Mouse (Mus musculus): ENCODE data around the gene Itga9.

DNA sequence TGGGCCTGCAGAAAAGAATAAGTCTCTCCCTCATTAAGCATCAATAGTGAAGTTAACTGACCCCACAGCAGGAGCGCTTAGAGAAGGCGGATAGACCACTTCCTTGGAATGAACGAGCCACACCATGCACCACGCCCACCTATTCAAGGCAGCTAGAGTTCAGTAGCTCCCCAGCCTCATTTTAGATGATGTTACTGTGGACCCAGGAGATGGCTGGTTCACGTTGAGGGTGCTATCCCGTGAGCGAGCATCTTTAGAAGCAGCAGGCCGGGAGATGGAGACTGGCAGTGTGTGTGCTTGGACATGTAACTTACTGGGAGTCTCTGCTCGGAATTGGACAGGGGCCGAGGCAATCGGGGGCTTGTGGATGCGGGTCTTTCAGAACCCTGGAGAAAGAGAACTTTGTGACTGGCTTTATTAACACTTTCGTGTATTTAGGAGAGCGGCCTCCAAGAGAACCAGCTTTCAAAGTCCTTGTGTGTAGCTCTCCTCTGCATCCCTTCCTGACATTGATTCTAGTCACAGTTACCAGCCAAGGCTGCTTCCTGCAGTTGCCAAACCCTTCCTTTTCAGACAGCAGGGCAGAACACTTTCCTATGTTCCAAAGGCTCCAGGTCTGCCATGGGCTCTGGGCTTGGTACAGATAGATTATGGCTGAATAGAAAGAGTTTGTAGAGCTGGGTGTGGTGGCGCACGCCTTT lies 1.4 kb downstream of the Itga9 start:
- TF ChIP-seq POLR2A (IDR thresholded peaks at IDR 0.05; ENCODE audit: insufficient read length, low read depth) (no peak), TCF12 (IDR thresholded peaks at IDR 0.05; ENCODE audit: insufficient read depth, poor library complexity, severe bottlenecking) (no peak), MAX (IDR thresholded peaks at IDR 0.05; ENCODE audit: low read depth) (no peak), CEBPB (IDR thresholded peaks at IDR 0.05; ENCODE audit: insufficient read depth, poor library complexity, severe bottlenecking) (no peak), USF1 (IDR thresholded peaks at IDR 0.05; ENCODE audit: low read depth) (no peak), MYOD1 (IDR thresholded peaks at IDR 0.05; ENCODE audit: control insufficient read depth in 1 of 3, insufficient read length in 2 of 3, low read depth in 2 of 3) (no peak), POLR2AphosphoS2 (IDR thresholded peaks at IDR 0.05; ENCODE audit: insufficient read length, low read depth) (no peak), E2F4 (IDR thresholded peaks at IDR 0.05; ENCODE audit: insufficient read depth) (no peak), MYOG (IDR thresholded peaks at IDR 0.05; ENCODE audit: control insufficient read depth in 1 of 3, insufficient read depth in 1 of 3, insufficient read length in 2 of 3, low read depth in 2 of 3) (no peak), SRF (IDR thresholded peaks at IDR 0.05; ENCODE audit: control insufficient read depth, insufficient read length, low read depth) (no peak), TCF3 (IDR thresholded peaks at IDR 0.05; ENCODE audit: insufficient read length, low read depth) (no peak)

All from myocyte (in vitro differentiated cells).